Mouse (Mus musculus): Measurements from ENCODE around the gene Btbd16.

- no peak for TF ChIP-seq POLR2A (IDR thresholded peaks at IDR 0.05; ENCODE audit: extremely low read depth, insufficient read depth, low read length)
- no peak for TF ChIP-seq CTCF (IDR thresholded peaks at IDR 0.05; ENCODE audit: low read depth, low read length)
These were observed 92.8 kb downstream of the Btbd16 start for GRCm38 (mm10) chr7:130866640-130867039.

All from liver, adult 2 months (tissue).